Mouse (Mus musculus) small intestine, adult 2 months (tissue): ENCODE measurements around the gene Grm4.

Source experiments
- CTCF ChIP-seq: fragments of 200-500 bp; IDR thresholded peaks from 2 replicates; pipeline ENCODE4 v1.5.1; 2012; ENCODE audit warnings: low read depth, mild to moderate bottlenecking, control low read depth, inconsistent platforms, low read length, moderate library complexity, mixed read lengths; ENCODE audit not compliant: insufficient replicate concordance, insufficient read length; ENCODE audit errors: extremely low read depth
- POLR2A ChIP-seq: fragments of 200-500 bp; IDR thresholded peaks from 2 replicates; pipeline ENCODE4 v1.6.1; 2012; ENCODE audit warnings: low read depth, mild to moderate bottlenecking, control low read depth, inconsistent platforms, low read length, moderate library complexity

- no peak for TF ChIP-seq POLR2A
- TF ChIP-seq CTCF: no peak
These were observed 120.0 kb downstream of the Grm4 start for GRCm38 (mm10) chr17:27401200-27401599.
